Comparison of ENCODE assay signal across 8 mouse cellular contexts in genomic region chr9:98524786-98525542, GRCm38 (mm10). TPM values are rescaled to one million over a fixed set of nuclear protein-coding genes. Genes with fewer than 3 reads are reported as not detected.
A peak's percentile ranks its signal among the peaks of the same experiment; 100 is the strongest.
DNase-seq lines count a peak whose midpoint lies in the region; ATAC-seq and TF ChIP-seq lines count a peak whose summit lies in the region.

No protein-coding gene starts in this region.

- H3K36me3 ChIP-seq in lung, postnatal 0 days (ENCODE audit: insufficient read depth, low read length), result no peaks in the 10 kb centered on the region
- no peaks in the 10 kb centered on the region for H3K36me3 ChIP-seq in hindbrain, embryonic 16.5 days (ENCODE audit: control insufficient read depth, insufficient read depth, low read length)

- 59% methylated on average over 7 of the region's 7 CpGs for WGBS in lung, postnatal 0 days
- whole genome bisulfite sequencing in hindbrain, embryonic 16.5 days, result 36% methylated on average over 7 of the region's 7 CpGs

- no peak overlapping the region for H3K9ac ChIP-seq in lung, postnatal 0 days (replicated peaks; ENCODE audit: low read depth)
- no peak overlapping the region for H3K9ac ChIP-seq in hindbrain, embryonic 16.5 days (ENCODE audit: low read depth, low read length)

- no peak overlapping the region for H3K27ac ChIP-seq in lung, postnatal 0 days (ENCODE audit: low read length)
- peak overlapping the region; percentile 55; the same call in 1 of the 2 replicates for H3K27ac ChIP-seq in hindbrain, embryonic 16.5 days (ENCODE audit: low read depth, low read length)

- no peak overlapping the region for H3K4me3 ChIP-seq in lung, postnatal 0 days (ENCODE audit: low read depth, low read length)
- H3K4me3 ChIP-seq in hindbrain, embryonic 16.5 days (ENCODE audit: low read length), result no peak overlapping the region

- H3K27me3 ChIP-seq in lung, postnatal 0 days (replicated peaks; ENCODE audit: insufficient read depth, low read length), result no peaks in the 10 kb centered on the region
- H3K27me3 ChIP-seq in hindbrain, embryonic 16.5 days (replicated peaks; ENCODE audit: control insufficient read depth, insufficient read depth, low read length), result no peaks in the 10 kb centered on the region

- no peak for TF ChIP-seq CTCF in lung, postnatal 0 days (IDR thresholded peaks at IDR 0.05)

- H3K4me2 ChIP-seq in lung, postnatal 0 days (replicated peaks; ENCODE audit: low read depth, low read length), result no peak overlapping the region
- no peak overlapping the region for H3K4me2 ChIP-seq in hindbrain, embryonic 16.5 days (ENCODE audit: low read length)

- H3K9me3 ChIP-seq in lung, postnatal 0 days (ENCODE audit: low read length), result no peaks in the 10 kb centered on the region
- H3K9me3 ChIP-seq in hindbrain, embryonic 16.5 days (ENCODE audit: control insufficient read depth, low read length), result no peaks in the 10 kb centered on the region; the same call in 1 of the 2 replicates

- no peaks in the 10 kb centered on the region for H3K4me1 ChIP-seq in lung, postnatal 0 days (ENCODE audit: insufficient read depth, low read depth, low read length)
- peaks cover 10% of the 10 kb centered on the region for H3K4me1 ChIP-seq in hindbrain, embryonic 16.5 days (ENCODE audit: control insufficient read depth, insufficient read depth, low read depth, low read length)

- no peak for TF ChIP-seq EP300 in lung, postnatal 0 days (IDR thresholded peaks at IDR 0.05)

- ATAC-seq in lung, postnatal 0 days, result peak; percentile 52; the same call in 1 of the 2 replicates
- ATAC-seq in hindbrain, embryonic 16.5 days, result peak; percentile 89

- DNase-seq in embryo, embryonic 11 days, result peak; percentile 34
- DNase-seq in embryo, embryonic 9.5 days (ENCODE audit: extremely low spot score), result no peak
- peak; percentile 22 for DNase-seq in lung, postnatal 0 days (ENCODE audit: low spot score)
- no peak for DNase-seq in lung, postnatal 36 days
- peak; percentile 27 for DNase-seq in retina, postnatal 7 days (ENCODE audit: low read depth, low spot score)
- DNase-seq in MN1 (ENCODE audit: low spot score), result no peak
- no peak for DNase-seq in spleen, postnatal 36 days (ENCODE audit: low spot score in 2 of 2)

RNA-seq across cellular contexts. Expression of gene Copb2, which starts 38.6 kb away (rescaled TPM):
- polyA plus RNA-seq in lung, postnatal 0 days (2015; fragmentation: Nextera tagmentation; extraction: Ambion mirVana), result 87.5 and 90.9 TPM in 2 replicates
- polyA plus RNA-seq in hindbrain, embryonic 16.5 days (2015; fragmentation: Nextera tagmentation; extraction: Ambion mirVana), result 117 and 128 TPM in 2 replicates

RNA-seq across cellular contexts. Expression of gene Rbp2, which starts 39.0 kb away (rescaled TPM):
- 2.5 and 3.8 TPM in 2 replicates for polyA plus RNA-seq in lung, postnatal 0 days (2015; fragmentation: Nextera tagmentation; extraction: Ambion mirVana)
- 0.98 and 1.3 TPM in 2 replicates for polyA plus RNA-seq in hindbrain, embryonic 16.5 days (2015; fragmentation: Nextera tagmentation; extraction: Ambion mirVana)

Comparison
In these comparisons a context has a peak if more than half of its experiments do, and no peak if none do; other contexts are left out.
1. DNase-seq: peak in embryo, embryonic 11 days (single experiment), lung, postnatal 0 days (single experiment) and retina, postnatal 7 days (single experiment); none in embryo, embryonic 9.5 days (single experiment), lung, postnatal 36 days (single experiment), MN1 (single experiment) and spleen, postnatal 36 days (0 of 2).